Mouse (Mus musculus): Measurements from ENCODE around the gene Fscn1.

DNA sequence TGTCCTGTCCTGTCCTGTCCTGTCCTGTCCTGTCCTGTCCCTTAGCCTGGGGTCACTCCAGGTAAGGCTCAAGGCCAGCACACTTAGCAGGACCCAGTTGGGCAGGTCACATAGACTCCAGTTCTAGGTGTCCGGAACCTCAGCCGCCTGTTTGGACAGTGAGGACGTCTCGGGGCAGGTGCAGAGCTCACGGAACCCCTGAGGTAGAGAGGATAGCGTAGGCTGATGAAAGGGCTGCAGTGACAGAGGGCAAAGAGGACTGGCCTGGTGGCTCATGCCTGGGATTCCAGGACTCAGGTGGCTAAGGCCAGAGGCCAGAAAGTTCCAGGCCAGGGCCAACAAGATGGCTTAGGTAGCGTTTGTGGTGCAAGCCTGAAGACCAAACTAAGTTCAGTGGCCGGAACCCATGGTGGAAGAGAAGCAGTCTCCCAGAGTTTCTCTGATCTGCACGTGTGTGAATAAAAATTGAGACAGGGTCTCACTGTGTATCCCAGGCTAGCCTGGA is 28.9 kb upstream of the Fscn1 start:
- TF ChIP-seq POLR2A (IDR thresholded peaks at IDR 0.05; ENCODE audit: low read depth, low read length) (no peak), CTCF (IDR thresholded peaks at IDR 0.05; ENCODE audit: extremely low read depth, insufficient read depth, insufficient read length, insufficient replicate concordance) (no peak)

Measured in spleen, adult 2 months (tissue).